Mouse (Mus musculus): ENCODE results near the gene Catsper1.
"Not testable (repeated sequence)": the region's sequence is repeated elsewhere in the genome, so short reads cannot be mapped to it uniquely, and the experiment has no call there.

DNA sequence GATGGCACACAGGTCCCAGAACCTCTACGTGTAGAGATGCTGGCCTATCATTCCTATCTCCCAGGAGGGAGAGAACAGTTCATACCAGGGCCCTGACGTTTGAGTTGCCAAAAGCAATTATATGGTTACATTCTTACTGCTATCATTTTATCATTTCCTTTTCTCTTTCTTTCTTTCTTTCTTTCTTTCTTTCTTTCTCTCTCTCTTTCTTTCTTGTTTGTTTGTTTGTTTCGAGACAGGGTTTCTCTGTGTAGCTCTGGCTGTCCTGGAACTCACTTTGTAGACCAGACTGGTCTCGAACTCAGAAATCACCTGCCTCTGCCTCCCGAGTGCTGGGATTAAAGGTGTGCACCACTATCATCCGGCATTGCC lies 13.9 kb downstream of the Catsper1 start, which contains the start of gene Cst6:
- TF ChIP-seq CTCF (IDR thresholded peaks at IDR 0.05; ENCODE audit: control insufficient read depth, insufficient read depth, insufficient replicate concordance, low read depth, low read length); POLR2A (IDR thresholded peaks at IDR 0.05; ENCODE audit: control insufficient read depth, low read depth, low read length): not testable (repeated sequence)
